Mouse (Mus musculus): ENCODE data around the gene Gm6793. TPM values are rescaled to one million over a fixed set of nuclear protein-coding genes. Genes with fewer than 3 reads are reported as not detected.

The Gm6793 gene
- polyA plus RNA-seq, 1 experiment: not detected

- no peak overlapping the region for H3K4me3 ChIP-seq (replicated peaks; ENCODE audit: insufficient read depth, low read depth, low read length)
- whole genome bisulfite sequencing: 16% methylated on average over 7 of the region's 7 CpGs
- peak in 1 of 2 experiments; percentile 52 for DNase-seq
- no peak for TF ChIP-seq POLR2A (IDR thresholded peaks at IDR 0.05; ENCODE audit: borderline replicate concordance, insufficient read depth, low read length)
- TF ChIP-seq CTCF (IDR thresholded peaks at IDR 0.05; ENCODE audit: borderline replicate concordance, insufficient read depth, low read depth, low read length): no peak
- 0 out of 2 replicates have a peak overlapping the region, but pooled peaks have one; percentile 0 for H3K27ac ChIP-seq (ENCODE audit: insufficient read depth, low read length)
- H3K4me1 ChIP-seq (ENCODE audit: control insufficient read depth, insufficient read depth, low read length): peaks cover 6% of the 10 kb centered on the region
- H3K27me3 ChIP-seq (ENCODE audit: control insufficient read depth, insufficient read depth, low read length): no peaks in the 10 kb centered on the region
Measured at GRCm38 (mm10) chr8:111964849-111965561, 49.8 kb downstream of the Gm6793 start.

GRCm38 (mm10) chr8:111964351-111964750 is 50.5 kb downstream of the Gm6793 start:
- no peaks in the 10 kb centered on the region for H3K27me3 ChIP-seq (ENCODE audit: control insufficient read depth, insufficient read depth, low read length)
- peaks cover 6% of the 10 kb centered on the region for H3K4me1 ChIP-seq (ENCODE audit: control insufficient read depth, insufficient read depth, low read length)
- no peak for TF ChIP-seq POLR2A (IDR thresholded peaks at IDR 0.05; ENCODE audit: borderline replicate concordance, insufficient read depth, low read length)
- no peak for TF ChIP-seq CTCF (IDR thresholded peaks at IDR 0.05; ENCODE audit: borderline replicate concordance, insufficient read depth, low read depth, low read length)
- no peak overlapping the region for H3K4me3 ChIP-seq (replicated peaks; ENCODE audit: insufficient read depth, low read depth, low read length)
- no peak for DNase-seq
- 78% methylated on average over 5 of the region's 5 CpGs for WGBS
- no peak overlapping the region for H3K27ac ChIP-seq (ENCODE audit: insufficient read depth, low read length)

DNA sequence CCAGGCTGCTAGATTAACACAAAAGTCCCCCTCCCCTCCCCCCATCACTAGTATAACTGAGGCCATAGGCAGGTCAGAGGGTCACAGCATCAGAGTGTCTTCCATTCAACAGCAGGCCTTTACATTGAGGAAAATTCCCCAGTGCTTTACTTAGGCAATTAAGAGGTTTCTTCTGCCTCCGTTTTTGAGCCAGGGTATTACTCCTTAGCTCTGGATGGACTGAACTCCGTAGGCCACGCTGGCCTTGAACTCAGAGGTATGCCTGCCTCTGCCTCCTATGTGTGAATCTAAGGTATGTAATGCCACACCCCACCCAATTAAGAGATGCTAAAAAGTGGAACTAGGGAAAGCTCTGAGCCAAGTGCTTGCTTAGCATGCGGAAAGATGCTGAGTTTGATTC is 51.3 kb downstream of the Gm6793 start:
- Histone ChIP-seq H3K27ac (ENCODE audit: insufficient read depth, low read length) (no peak overlapping the region), H3K4me1 (ENCODE audit: control insufficient read depth, insufficient read depth, low read length) (peaks cover 6% of the 10 kb centered on the region), H3K4me3 (replicated peaks; ENCODE audit: insufficient read depth, low read depth, low read length) (no peak overlapping the region), H3K27me3 (ENCODE audit: control insufficient read depth, insufficient read depth, low read length) (no peaks in the 10 kb centered on the region)
- no peak for DNase-seq
- TF ChIP-seq POLR2A (IDR thresholded peaks at IDR 0.05; ENCODE audit: borderline replicate concordance, insufficient read depth, low read length) (no peak), CTCF (IDR thresholded peaks at IDR 0.05; ENCODE audit: borderline replicate concordance, insufficient read depth, low read depth, low read length) (no peak)
- 86% methylated on average over 4 of the region's 4 CpGs for WGBS

Other genes starting within 250 kb of the Gm6793 start
- 82.0 and 94.5 TPM in 2 replicates for gene Cfdp1, start 160.7 kb downstream of the Gm6793 start, polyA plus RNA-seq (2012; rRNA removed)
- gene Tmem170, start 138.3 kb downstream of the Gm6793 start, polyA plus RNA-seq (2012; rRNA removed): 7.2 and 8.6 TPM in 2 replicates
- 2.1 and 3.1 TPM in 2 replicates for gene Chst5, start 104.6 kb downstream of the Gm6793 start, polyA plus RNA-seq (2012; rRNA removed)
- gene Tmem231, start 81.2 kb downstream of the Gm6793 start, polyA plus RNA-seq (2012; rRNA removed): 15.1 and 15.8 TPM in 2 replicates
- gene Gabarapl2, start 74.3 kb downstream of the Gm6793 start, polyA plus RNA-seq (2012; rRNA removed): 373 and 404 TPM in 2 replicates
- 9.4 and 10.2 TPM in 2 replicates for gene Adat1, start 22.7 kb downstream of the Gm6793 start, polyA plus RNA-seq (2012; rRNA removed)
- gene Kars, start 3.7 kb downstream of the Gm6793 start, polyA plus RNA-seq (2012; rRNA removed): 90.2 and 91.7 TPM in 2 replicates
- 36.3 and 38.0 TPM in 2 replicates for gene Terf2ip, start 3.6 kb downstream of the Gm6793 start, polyA plus RNA-seq (2012; rRNA removed)